Mouse (Mus musculus) kidney, postnatal 0 days (tissue): ENCODE results near the gene Ptprn. TPM values are rescaled to one million over a fixed set of nuclear protein-coding genes. Genes with fewer than 3 reads are reported as not detected.

Experiments used
- ATAC-seq: fragments of 200-750 bp; cut with Nextera tagmentation; replicated peaks from 2 replicates; pipeline ENCODE4 v1.8.0; 2017; ENCODE audit warnings: low read depth, moderate number of reproducible peaks, moderate TSS enrichment, moderate library complexity; ENCODE audit not compliant: low FRiP score
- DNase-seq: peaks from one replicate; pipeline ENCODE4 v3.0.0-alpha.2; 2016; ENCODE audit warnings: low spot score
- H3K27ac ChIP-seq: fragments of 300-500 bp; sonication (generic); 2 replicates; pipeline ENCODE4 v1.5.1; 2014; ENCODE audit warnings: mild to moderate bottlenecking
- H3K27me3 ChIP-seq: fragments of 300-500 bp; sonication (generic); 2 replicates; pipeline ENCODE4 v1.6.1; 2014; ENCODE audit warnings: low read length, mixed read lengths; ENCODE audit not compliant: insufficient read depth
- H3K36me3 ChIP-seq: fragments of 300-500 bp; sonication (generic); 2 replicates; pipeline ENCODE4 v1.6.1; 2014; ENCODE audit warnings: low read length, mixed read lengths; ENCODE audit not compliant: insufficient read depth
- H3K4me1 ChIP-seq: fragments of 300-500 bp; sonication (generic); replicated peaks from 2 replicates; pipeline ENCODE4 v1.6.1; 2014; ENCODE audit warnings: antibody characterized with exemption, low read length, mixed read lengths; ENCODE audit not compliant: insufficient read depth
- H3K4me2 ChIP-seq: fragments of 300-500 bp; sonication (generic); 2 replicates; pipeline ENCODE4 v1.6.1; 2014; ENCODE audit warnings: mild to moderate bottlenecking, low read length, moderate library complexity, mixed read lengths
- H3K4me3 ChIP-seq: fragments of 300-500 bp; sonication (generic); replicated peaks from 2 replicates; pipeline ENCODE4 v1.5.1; 2014; ENCODE audit warnings: low read depth, low read length
- H3K9ac ChIP-seq: fragments of 300-500 bp; sonication (generic); 2 replicates; pipeline ENCODE4 v1.6.1; 2014; ENCODE audit warnings: low read depth, low read length
- H3K9me3 ChIP-seq: fragments of 300-500 bp; sonication (generic); replicated peaks from 2 replicates; pipeline ENCODE4 v1.6.1; 2016; ENCODE audit warnings: low read length, inconsistent platforms, mixed read lengths
- CTCF ChIP-seq: IDR thresholded peaks from 2 replicates; pipeline ENCODE4 v1.5.1; 2016; ENCODE audit warnings: antibody characterized with exemption, low read depth, mild to moderate bottlenecking, moderate library complexity
- WGBS: fragments of 180-500 bp; shearing (Covaris S2); extraction: QIAGEN DNeasy Blood & Tissue Kit; methylation state at CpG from one replicate; pipeline ENCODE4 v1.1.7; 2014; 5-methylcytosine and 5-hydroxymethylcytosine counted together
- polyA plus RNA-seq: library from polyadenylated mRNA; unstranded; fragments of >200 nt; fragmentation: Nextera tagmentation; extraction: Ambion mirVana; gene quantifications from 2 replicates; pipeline ENCODE4 v1.2.1, GENCODE M21; 2015

The Ptprn gene
- polyA plus RNA-seq, 1 experiment from 2014 or later, result 0.13 TPM

GRCm38 (mm10) chr1:75230335-75230994 lies 33.8 kb downstream of the Ptprn start:
- H3K4me1 ChIP-seq, result no peaks in the 10 kb centered on the region
- no peaks in the 10 kb centered on the region for H3K36me3 ChIP-seq
- H3K4me2 ChIP-seq, result no peak overlapping the region
- ATAC-seq (no peak), DNase-seq (no peak)
- H3K27ac ChIP-seq, result no peak overlapping the region
- TF ChIP-seq CTCF, result no peak
- H3K27me3 ChIP-seq, result no peaks in the 10 kb centered on the region
- no peak overlapping the region for H3K4me3 ChIP-seq
- no peak overlapping the region for H3K9ac ChIP-seq
- 70% methylated on average over 7 of the region's 7 CpGs for WGBS
- H3K9me3 ChIP-seq, result no peaks in the 10 kb centered on the region

GRCm38 (mm10) chr1:75229158-75229557 lies 35.1 kb downstream of the Ptprn start:
- ATAC-seq, result no peak
- no peak overlapping the region for H3K4me2 ChIP-seq
- no peak for TF ChIP-seq CTCF
- no peaks in the 10 kb centered on the region for H3K4me1 ChIP-seq
- no peak overlapping the region for H3K9ac ChIP-seq
- DNase-seq, result no peak
- no peak overlapping the region for H3K4me3 ChIP-seq
- 61% methylated on average over 4 of the region's 4 CpGs for WGBS
- no peak overlapping the region for H3K27ac ChIP-seq
- no peaks in the 10 kb centered on the region for H3K36me3 ChIP-seq
- no peaks in the 10 kb centered on the region for H3K9me3 ChIP-seq
- no peaks in the 10 kb centered on the region for H3K27me3 ChIP-seq

DNA sequence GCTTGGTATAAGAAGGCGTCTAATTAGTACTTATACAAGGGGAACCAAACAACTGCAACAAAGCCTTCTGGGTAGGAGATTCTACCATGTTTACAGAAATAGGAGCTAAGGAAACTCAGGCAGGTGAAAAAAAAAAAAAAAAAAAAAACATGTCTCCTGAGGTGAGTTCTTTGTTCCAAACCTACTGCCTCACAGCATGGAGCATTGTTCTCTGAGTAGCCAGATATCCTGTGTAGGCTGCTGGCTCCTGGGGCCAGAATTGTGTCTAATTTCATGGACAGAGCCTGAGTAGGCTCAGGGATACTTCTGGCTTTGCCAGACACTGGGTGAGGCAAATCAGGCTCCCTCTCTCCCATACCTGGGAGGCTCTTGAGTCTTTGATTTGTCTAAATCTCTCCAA lies 36.6 kb downstream of the Ptprn start:
- no peak overlapping the region for H3K9ac ChIP-seq
- no peaks in the 10 kb centered on the region for H3K4me1 ChIP-seq
- DNase-seq (no peak), ATAC-seq (no peak)
- H3K9me3 ChIP-seq, result no peaks in the 10 kb centered on the region
- H3K27me3 ChIP-seq, result no peaks in the 10 kb centered on the region
- no peak overlapping the region for H3K27ac ChIP-seq
- H3K4me3 ChIP-seq, result no peak overlapping the region
- no peak for TF ChIP-seq CTCF
- H3K36me3 ChIP-seq, result no peaks in the 10 kb centered on the region
- no peak overlapping the region for H3K4me2 ChIP-seq
- 76% methylated on average over 1 of the region's 1 CpGs for WGBS

GRCm38 (mm10) chr1:75226138-75226537 lies 38.2 kb downstream of the Ptprn start:
- 41% methylated on average over 2 of the region's 2 CpGs for WGBS

GRCm38 (mm10) chr1:75225473-75225872 lies 38.8 kb downstream of the Ptprn start:
- 62% methylated on average over 3 of the region's 3 CpGs for WGBS
- Histone ChIP-seq H3K4me1 (no peaks in the 10 kb centered on the region), H3K4me2 (no peak overlapping the region), H3K9me3 (no peaks in the 10 kb centered on the region), H3K36me3 (no peaks in the 10 kb centered on the region), H3K27me3 (no peaks in the 10 kb centered on the region), H3K4me3 (no peak overlapping the region), H3K27ac (no peak overlapping the region), H3K9ac (no peak overlapping the region)
- ATAC-seq (no peak), DNase-seq (no peak)
- no peak for TF ChIP-seq CTCF

More at GRCm38 (mm10) chr1:75226138-75226537, 38.2 kb downstream of the Ptprn start:
- Histone ChIP-seq H3K36me3 (no peaks in the 10 kb centered on the region), H3K9me3 (no peaks in the 10 kb centered on the region), H3K4me3 (no peak overlapping the region), H3K4me2 (no peak overlapping the region), H3K27me3 (no peaks in the 10 kb centered on the region), H3K9ac (no peak overlapping the region), H3K27ac (no peak overlapping the region), H3K4me1 (no peaks in the 10 kb centered on the region)
- no peak for TF ChIP-seq CTCF
- ATAC-seq (no peak), DNase-seq (no peak)

GRCm38 (mm10) chr1:75223532-75223931 lies 40.8 kb downstream of the Ptprn start:
- no peak for DNase-seq
- TF ChIP-seq CTCF, result no peak
- Histone ChIP-seq H3K4me3 (no peak overlapping the region), H3K27ac (no peak overlapping the region), H3K27me3 (peaks cover 8% of the 10 kb centered on the region; the same call in 1 of the 2 replicates), H3K4me2 (no peak overlapping the region), H3K9ac (no peak overlapping the region), H3K4me1 (peaks cover 9% of the 10 kb centered on the region; the same call in 1 of the 2 replicates), H3K9me3 (no peaks in the 10 kb centered on the region), H3K36me3 (no peaks in the 10 kb centered on the region)
- WGBS, result 53% methylated on average over 6 of the region's 6 CpGs
- ATAC-seq, result no peak

- no peak overlapping the region for H3K4me3 ChIP-seq
- H3K4me2 ChIP-seq, result no peak overlapping the region
- peaks cover 10% of the 10 kb centered on the region; the same call in 1 of the 2 replicates for H3K4me1 ChIP-seq
- WGBS, result 77% methylated on average over 6 of the region's 6 CpGs
- H3K9ac ChIP-seq, result no peak overlapping the region
- H3K27ac ChIP-seq, result no peak overlapping the region
- peaks cover 10% of the 10 kb centered on the region; the same call in 1 of the 2 replicates for H3K27me3 ChIP-seq
- no peaks in the 10 kb centered on the region for H3K36me3 ChIP-seq
- no peaks in the 10 kb centered on the region for H3K9me3 ChIP-seq
- ATAC-seq (no peak), DNase-seq (no peak)
- no peak for TF ChIP-seq CTCF
Measured at GRCm38 (mm10) chr1:75222926-75223325, 41.4 kb downstream of the Ptprn start.
